Mouse (Mus musculus) cortical plate, adult 2 months (tissue): ENCODE measurements around the gene Ctse.

Source experiments
- CTCF ChIP-seq: fragments of 200-500 bp; IDR thresholded peaks from 2 replicates; pipeline ENCODE4 v1.5.1; 2011; ENCODE audit warnings: mild to moderate bottlenecking, control low read depth, low read length; ENCODE audit not compliant: insufficient read depth; ENCODE audit errors: extremely low read depth
- POLR2A ChIP-seq: fragments of 200-500 bp; IDR thresholded peaks from 2 replicates; pipeline ENCODE4 v1.6.1; 2011; ENCODE audit warnings: mild to moderate bottlenecking, low read length, control low read depth; ENCODE audit not compliant: insufficient read depth; ENCODE audit errors: extremely low read depth

GRCm38 (mm10) chr1:131652670-131653443 is 14.8 kb downstream of the Ctse start:
- no peak for TF ChIP-seq POLR2A
- no peak for TF ChIP-seq CTCF
